8 mouse cellular contexts compared by ENCODE assay signal in genomic region chr8:3221047-3221959, GRCm38 (mm10). TPM values are rescaled to one million over a fixed set of nuclear protein-coding genes. Genes with fewer than 3 reads are reported as not detected.
DNase-seq lines count a peak whose midpoint lies in the region; ATAC-seq lines count a peak whose summit lies in the region.

No protein-coding gene starts in this region.

- H3K4me3 ChIP-seq in megakaryocyte, embryonic 14.5 days (replicated peaks): peak overlapping the region; percentile 93

- intact Hi-C loops in gastrocnemius, postnatal 14 days (cut with DNase I; ENCODE audit: low total_unique reads): loop anchor here (5.0 kb wide), 1 partner anchor 56 kb away; the partner anchor contains the start of gene Insr

- peaks cover 2% of the 10 kb centered on the region for H3K36me3 ChIP-seq in megakaryocyte, embryonic 14.5 days (replicated peaks; ENCODE audit: low read length)

- H3K27me3 ChIP-seq in megakaryocyte, embryonic 14.5 days (replicated peaks): no peaks in the 10 kb centered on the region

- no peaks in the 10 kb centered on the region for H3K9me3 ChIP-seq in megakaryocyte, embryonic 14.5 days

- H3K4me1 ChIP-seq in megakaryocyte, embryonic 14.5 days: peaks cover 91% of the 10 kb centered on the region

- peak; percentile 74 to 80 for DNase-seq in adrenal gland, adult 18-20 months (ENCODE audit: low spot score in 2 of 2)
- DNase-seq in embryo, embryonic 10.5 days (ENCODE audit: low spot score): peak; percentile 96
- peak; percentile 92 for DNase-seq in gastrocnemius, postnatal 14 days
- DNase-seq in left cerebral cortex, adult 9 months (ENCODE audit: low spot score in 2 of 2): peak; percentile 65 to 87
- peak; percentile 84 to 88 for DNase-seq in right cerebral cortex, adult 2 months (ENCODE audit: low spot score in 2 of 2)
- peak; percentile 61 for DNase-seq in urinary bladder, postnatal 10 days (ENCODE audit: low spot score)

- ATAC-seq in inflammation-experienced regulatory T-cells, adult 6 months: peak; percentile 96

RNA-seq across cellular contexts. Expression of gene Insr, which starts 58.1 kb away (rescaled TPM):
- 100 to 1,000 TPM; 121 to 156 TPM for total RNA-seq in adrenal gland, adult 18-20 months (2021)
- total RNA-seq in gastrocnemius, postnatal 14 days (2021): 10 to 100 TPM; 40.4 to 41.4 TPM
- polyA plus RNA-seq in inflammation-experienced regulatory T-cells, adult 6 months (2017; shearing (Covaris generic)): 10 to 100 TPM in 2 of 3 experiments, 1 to 10 TPM in 1; 3.8 to 13.2 (median 12.0) TPM
- polyA plus RNA-seq in megakaryocyte, embryonic 14.5 days (2012; ENCODE audit: insufficient read depth, low replicate concordance): 0.17 and 0.75 TPM in 2 replicates

Comparison
In these comparisons a context has a peak if more than half of its experiments do, and no peak if none do; other contexts are left out.
1. Peak in every context shown above with its lines: DNase-seq, ATAC-seq and H3K4me3 ChIP-seq.